Mouse (Mus musculus): ENCODE results near the gene Tmem92.

DNA sequence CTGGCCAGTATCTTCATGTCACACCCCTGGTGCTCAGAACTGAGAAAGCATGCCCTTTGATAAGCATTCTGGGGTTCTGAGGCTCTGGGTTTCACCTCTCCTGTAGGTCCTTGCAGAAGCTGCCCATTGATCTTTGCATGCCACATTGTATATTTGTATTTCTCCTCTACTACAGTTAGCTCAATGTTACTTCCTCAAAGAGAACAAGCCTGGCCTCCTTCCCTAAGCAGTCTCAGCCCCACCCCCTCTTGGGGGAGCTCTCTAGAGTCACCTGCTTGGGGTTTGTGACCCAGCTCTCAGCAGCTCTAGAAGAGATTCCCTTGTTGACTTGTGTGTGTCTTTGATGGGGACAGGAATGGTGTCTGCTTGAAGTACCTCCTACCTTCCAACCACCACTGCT is 9.2 kb upstream of the Tmem92 start:
- TF ChIP-seq CTCF (IDR thresholded peaks at IDR 0.05; ENCODE audit: low read depth) = no peak
- no peak for TF ChIP-seq EP300 (IDR thresholded peaks at IDR 0.05; ENCODE audit: low read depth)

Measured in heart, postnatal 0 days (tissue).